Mouse (Mus musculus): ENCODE data around the gene Lrfn3.

Gene Lrfn3

GRCm38 (mm10) chr7:30362652-30363343, at the start of gene Lrfn3:
TSS of gene Lrfn3 (minus strand) at chr7:30362772.
- peak in 1 of 2 experiments; percentile 62 for DNase-seq (ENCODE audit: low spot score in 2 of 2)

GRCm38 (mm10) chr7:30411023-30411422, 48.5 kb upstream of the Lrfn3 start:
- DNase-seq (ENCODE audit: low spot score in 2 of 2): no peak

- no peak for DNase-seq (ENCODE audit: low spot score in 2 of 2)
Observed at GRCm38 (mm10) chr7:30409789-30410188, 47.2 kb upstream of the Lrfn3 start.

DNA sequence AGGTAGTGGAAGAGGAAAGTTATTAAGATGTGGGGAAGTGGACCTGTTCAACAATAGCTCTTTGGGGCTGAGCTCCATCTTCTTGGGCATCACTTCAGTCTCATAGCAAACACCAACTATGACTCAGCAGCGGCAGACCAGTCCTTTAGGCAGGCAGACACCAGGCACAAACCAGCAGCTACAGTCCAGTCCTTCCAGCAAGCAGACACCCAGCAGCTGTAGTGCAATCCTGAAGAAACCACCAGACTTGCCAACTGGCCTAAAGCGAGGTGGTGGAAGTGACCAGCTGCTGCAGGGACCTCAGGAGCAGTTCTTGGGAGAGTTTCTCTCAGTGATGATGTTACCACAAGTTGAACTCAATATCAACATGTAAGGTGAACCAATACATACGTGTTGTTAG, 46.1 kb upstream of the Lrfn3 start:
- DNase-seq (ENCODE audit: low spot score in 2 of 2): no peak

GRCm38 (mm10) chr7:30402343-30402742, 39.8 kb upstream of the Lrfn3 start:
- DNase-seq (ENCODE audit: low spot score in 2 of 2): no peak

DNA sequence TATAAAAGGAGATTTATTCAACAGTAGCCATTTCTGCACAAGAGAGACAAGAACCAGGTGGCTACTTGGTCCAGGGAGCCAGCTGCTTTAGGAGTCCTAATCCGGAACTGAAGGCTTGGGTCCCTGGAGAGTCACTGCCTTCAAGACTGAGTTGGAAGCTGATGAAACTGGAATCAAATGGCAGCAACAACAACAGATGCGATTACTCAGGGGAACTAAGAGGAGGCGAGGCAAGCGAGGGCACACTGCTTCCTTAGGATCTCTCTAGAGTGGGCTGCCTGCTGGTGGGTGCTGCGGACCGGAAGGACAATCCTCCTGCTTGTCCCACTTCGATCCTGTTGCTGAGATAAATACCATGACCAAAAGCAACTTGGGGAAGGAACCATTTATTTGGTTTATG, 37.1 kb upstream of the Lrfn3 start:
- no peak for DNase-seq (ENCODE audit: low spot score in 2 of 2)

DNA sequence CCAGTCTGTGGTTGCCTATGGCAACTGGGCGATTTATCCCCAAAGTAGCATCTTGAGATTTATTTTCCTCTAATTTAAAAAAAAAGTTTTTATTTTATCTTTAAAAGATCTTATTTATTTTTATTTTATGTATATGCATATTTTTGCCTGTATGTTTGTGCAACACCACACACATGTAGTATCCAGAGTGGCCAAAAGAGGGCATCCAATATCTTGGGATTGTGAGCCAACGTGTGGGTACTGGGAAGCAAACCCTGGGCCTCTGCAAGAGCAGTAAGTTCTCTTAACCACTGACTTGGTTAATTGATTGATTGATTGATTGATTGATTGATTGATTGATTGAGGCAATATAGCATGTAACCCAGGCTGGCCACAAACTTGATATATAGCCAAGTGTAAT, 32.3 kb upstream of the Lrfn3 start:
- no peak for DNase-seq (ENCODE audit: low spot score in 2 of 2)

DNA sequence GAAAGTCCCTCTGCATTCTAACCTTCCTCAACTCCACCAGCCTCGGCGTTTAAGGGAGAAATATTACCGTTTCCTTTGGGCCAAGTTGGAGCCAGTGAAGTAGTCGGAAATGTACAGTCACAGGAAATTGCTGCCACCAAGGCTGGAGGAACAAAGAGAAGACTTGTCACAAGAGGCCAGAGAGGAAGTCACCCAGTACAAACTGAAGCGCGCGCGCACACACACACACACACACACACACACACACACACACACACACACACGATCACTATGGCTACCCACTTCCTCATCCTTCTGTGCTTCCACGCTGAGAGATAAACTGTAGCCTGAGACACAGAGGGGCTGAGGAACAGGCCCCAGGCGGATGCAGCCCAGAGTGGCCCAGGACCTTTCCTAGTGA, 31.8 kb upstream of the Lrfn3 start:
- no peak for DNase-seq (ENCODE audit: low spot score in 2 of 2)

DNA sequence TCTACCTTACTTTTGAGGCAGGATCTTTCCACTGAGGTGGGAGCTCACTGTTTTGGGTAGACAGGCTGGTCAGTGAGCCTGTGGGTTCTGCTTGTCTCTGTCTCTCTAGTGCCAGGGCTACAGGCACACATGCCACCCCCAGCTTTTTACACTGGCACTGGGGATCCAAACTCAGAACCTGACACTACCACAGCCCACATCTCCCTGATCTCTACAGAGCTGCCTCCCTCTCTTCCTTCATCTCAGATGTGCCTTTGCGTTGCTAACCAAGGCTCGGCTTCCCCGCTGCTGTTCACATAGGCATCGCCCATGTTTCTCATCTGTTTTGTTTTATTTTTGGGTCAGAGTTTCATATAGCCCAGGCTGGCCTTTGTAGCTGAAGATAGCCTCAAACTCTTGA, 31.1 kb upstream of the Lrfn3 start:
- DNase-seq (ENCODE audit: low spot score in 2 of 2): no peak

GRCm38 (mm10) chr7:30392746-30393520, 30.4 kb upstream of the Lrfn3 start:
- DNase-seq (ENCODE audit: low spot score in 2 of 2): no peak

DNA sequence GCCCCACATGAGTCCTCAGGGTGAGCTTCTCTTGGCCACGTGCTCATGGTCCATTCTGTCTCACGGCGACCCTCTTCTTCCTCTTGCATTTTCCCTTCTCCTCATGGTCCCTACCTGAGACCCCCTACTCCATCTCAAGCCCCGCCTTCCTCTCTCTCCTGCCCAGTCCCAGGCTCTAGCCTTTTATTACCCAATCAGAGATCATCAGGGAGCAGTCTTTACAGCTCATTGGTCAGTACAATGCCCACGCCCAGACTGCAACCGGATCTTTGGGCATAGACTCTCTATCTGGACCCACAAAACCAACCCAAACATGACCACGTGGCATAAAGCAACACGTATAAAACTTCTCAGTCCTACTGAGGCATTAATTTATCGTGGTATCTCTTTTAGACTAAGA, 21.5 kb upstream of the Lrfn3 start:
- no peak for DNase-seq (ENCODE audit: low spot score in 2 of 2)

DNA sequence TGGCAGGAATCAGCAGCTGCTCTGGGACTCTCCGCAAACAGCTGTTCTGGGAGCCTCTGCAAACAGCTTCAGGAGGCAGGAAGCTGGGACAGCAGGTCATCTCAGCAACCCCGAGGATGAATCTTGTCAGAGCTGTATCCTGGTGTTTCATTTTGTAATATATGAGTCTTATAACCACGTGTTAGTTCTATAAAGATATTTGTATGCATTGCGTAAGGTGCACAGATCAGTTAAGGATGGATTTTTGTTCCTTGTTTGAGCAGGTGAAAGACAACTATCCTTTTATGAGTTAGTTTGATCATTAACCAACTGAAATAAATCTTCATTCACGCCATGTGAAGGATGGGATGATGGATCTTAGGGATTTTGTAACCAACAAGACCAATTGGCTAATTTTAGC, 17.5 kb upstream of the Lrfn3 start:
- DNase-seq (ENCODE audit: low spot score in 2 of 2): no peak

DNA sequence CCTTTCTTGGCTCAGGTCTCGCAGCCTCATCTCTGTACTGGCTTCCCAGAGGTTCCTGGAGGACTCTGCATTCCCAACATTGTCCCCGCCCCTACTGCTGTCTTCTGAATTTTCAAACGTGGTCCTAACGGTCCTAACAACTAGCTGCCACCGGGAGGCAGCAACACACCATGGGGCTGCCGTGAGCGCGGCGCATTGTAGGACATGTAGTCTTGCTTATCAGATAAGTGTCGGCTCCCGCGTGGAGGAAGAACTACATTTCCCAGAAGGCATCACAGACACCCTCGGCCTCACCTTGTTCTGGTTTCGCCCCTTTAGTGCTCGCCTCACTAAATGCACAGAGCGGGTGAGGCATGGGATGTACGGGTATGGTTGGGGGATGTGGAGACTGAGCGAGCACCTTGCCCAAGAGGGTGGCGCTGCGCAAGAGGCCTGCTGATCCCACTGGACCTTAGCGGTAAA, 11.0 kb upstream of the Lrfn3 start:
- peak; percentile 93 for DNase-seq (ENCODE audit: low spot score in 2 of 2)

DNA sequence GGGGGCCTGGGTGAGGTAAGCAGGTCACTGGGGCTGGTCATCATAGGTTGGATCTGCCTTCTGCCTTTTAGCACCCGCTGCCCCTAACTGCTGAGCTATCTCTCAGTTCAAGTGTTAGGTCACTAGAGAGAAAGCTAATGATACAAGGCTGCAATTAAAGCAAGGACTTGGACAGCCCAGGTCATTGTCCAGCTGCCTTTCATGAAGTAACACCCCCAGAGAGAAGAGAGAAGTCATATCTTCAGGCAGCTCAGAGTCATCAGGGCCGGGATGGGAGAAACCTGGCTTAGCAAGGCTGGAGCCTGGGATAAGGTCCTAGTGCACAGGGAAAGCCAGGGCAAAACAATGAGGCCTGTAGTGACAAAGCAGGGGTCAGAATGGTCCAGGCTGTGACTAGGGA, 4.9 kb upstream of the Lrfn3 start:
- no peak for DNase-seq (ENCODE audit: low spot score in 2 of 2)

- DNase-seq (ENCODE audit: low spot score in 2 of 2): no peak
Observed at GRCm38 (mm10) chr7:30363344-30363738, 769 bp upstream of the Lrfn3 start.

GRCm38 (mm10) chr7:30360028-30360427, 2.5 kb downstream of the Lrfn3 start:
- DNase-seq (ENCODE audit: low spot score in 2 of 2): no peak

DNA sequence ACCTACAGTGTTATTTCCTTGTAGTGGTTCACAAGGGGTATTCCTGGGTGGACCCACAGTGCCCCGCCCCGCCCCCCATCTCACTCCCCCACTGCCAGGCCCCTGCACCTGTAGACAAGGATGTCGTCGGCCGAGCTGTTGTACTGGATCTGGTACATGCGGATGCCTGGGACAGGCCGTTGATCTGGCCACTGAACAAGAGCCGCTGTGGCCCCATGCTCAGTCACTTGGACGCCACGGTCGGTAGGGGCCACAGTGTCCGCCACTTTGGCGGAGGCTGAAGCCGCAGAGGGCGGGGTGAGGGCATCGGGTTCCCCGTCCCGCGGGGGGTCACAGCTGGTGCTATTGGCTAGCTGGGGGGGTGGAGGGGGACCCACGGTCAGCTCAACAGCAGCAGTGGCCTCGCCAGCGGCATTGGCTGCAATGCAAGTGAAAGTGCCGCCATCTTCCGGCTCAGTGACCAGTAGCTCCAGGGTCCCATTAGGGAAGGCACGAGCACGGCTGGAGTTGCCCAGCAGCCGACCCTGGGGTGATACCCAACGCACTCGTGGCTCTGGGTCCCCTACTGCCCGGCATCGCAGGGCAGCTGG, 3.2 kb downstream of the Lrfn3 start:
- DNase-seq (ENCODE audit: low spot score in 2 of 2): no peak

DNA sequence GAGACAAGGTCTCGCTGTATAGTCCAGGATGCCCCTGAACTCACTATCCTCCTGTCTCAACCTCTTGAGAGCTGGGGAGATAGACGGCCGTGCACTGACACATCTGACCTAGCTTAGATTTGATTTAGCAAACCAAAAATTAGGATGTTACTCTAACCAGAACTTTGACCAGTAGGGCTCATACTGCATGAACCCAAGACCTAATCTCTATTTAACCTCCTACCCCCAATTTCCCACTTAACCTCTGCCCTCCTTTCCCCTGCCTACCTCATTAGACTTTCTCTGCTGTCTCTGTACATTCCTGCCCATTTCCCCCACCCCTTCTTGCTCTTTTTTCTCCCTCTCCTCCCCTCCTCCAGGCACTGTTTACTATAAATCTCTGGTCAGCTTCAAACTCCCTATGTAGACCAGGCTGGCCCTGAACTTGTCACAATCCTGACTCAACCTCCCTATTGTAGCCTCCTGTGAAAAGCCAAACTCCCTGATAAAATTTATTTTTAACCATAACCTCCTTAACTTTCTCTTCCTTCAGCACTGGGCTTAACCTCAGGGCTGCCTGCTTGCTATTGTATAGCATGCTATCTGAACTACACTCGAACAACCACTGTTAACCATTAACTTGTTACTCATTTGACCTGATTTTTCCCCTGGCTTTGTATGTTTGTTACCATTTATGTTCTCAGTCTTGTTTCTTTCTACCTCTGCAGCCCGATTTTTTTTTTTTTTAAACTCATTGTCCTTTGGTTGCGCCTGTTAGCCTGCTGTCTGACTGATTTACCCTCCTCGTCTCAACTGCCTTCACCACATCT, 4.0 kb downstream of the Lrfn3 start:
- DNase-seq (ENCODE audit: low spot score in 2 of 2): no peak

DNA sequence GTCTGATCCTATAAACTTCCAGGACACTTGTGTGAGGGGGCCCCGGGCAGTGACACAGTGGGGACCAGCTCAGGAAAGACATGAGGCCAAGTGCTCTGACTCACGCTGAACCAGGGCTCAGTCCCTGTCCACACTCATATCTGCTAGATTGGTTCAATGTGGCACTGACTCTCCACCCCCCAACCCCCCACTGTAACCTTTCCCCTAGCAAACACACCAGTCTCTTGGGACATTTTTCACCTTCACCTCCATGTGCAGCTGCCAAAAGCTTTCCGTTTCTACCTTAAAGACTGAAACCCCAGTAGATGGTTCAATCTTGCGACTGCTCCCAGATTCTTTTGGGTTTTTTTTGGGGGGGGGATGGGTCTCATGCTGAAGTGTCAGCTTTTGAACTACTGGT, 8.5 kb downstream of the Lrfn3 start:
- no peak for DNase-seq (ENCODE audit: low spot score in 2 of 2)

GRCm38 (mm10) chr7:30353279-30353822, 9.2 kb downstream of the Lrfn3 start:
- DNase-seq (ENCODE audit: low spot score in 2 of 2): no peak

GRCm38 (mm10) chr7:30347828-30348227, 14.7 kb downstream of the Lrfn3 start:
- peak; percentile 72 to 73 for DNase-seq (ENCODE audit: low spot score in 2 of 2)
